Mouse (Mus musculus): ENCODE measurements around the gene Ddx1. TPM values are rescaled to one million over a fixed set of nuclear protein-coding genes. Genes with fewer than 3 reads are reported as not detected.

Ddx1 gene
- total and polyA plus RNA-seq, 3 experiments, result 75.8 to 242 (median 117) TPM

- Histone ChIP-seq H3K27ac (ENCODE audit: insufficient read depth, low read depth) (no peak overlapping the region), H3K4me1 (ENCODE audit: control insufficient read depth in 1 of 2, insufficient read depth in 2 of 2) (no peaks in the 10 kb centered on the region), H3K9me3 (replicated peaks; ENCODE audit: low read length) (no peaks in the 10 kb centered on the region), H3K36me3 (replicated peaks in 1 of 2; ENCODE audit: control insufficient read depth in 1 of 2, insufficient read depth in 1 of 2, low read length in 1 of 2) (peaks cover 32 to 45% of the 10 kb centered on the region in 2 experiments), H3K27me3 (replicated peaks) (no peaks in the 10 kb centered on the region), H3K9ac (ENCODE audit: insufficient read depth, low read depth) (no peak overlapping the region), H3K79me2 (replicated peaks; ENCODE audit: control insufficient read depth, extremely low read depth, insufficient read depth, poor library complexity, severe bottlenecking) (no peaks in the 10 kb centered on the region), H3K4me3 (replicated peaks in 1 of 3; ENCODE audit: low read depth in 2 of 3, low read length in 2 of 3, poor library complexity in 1 of 3) (no peak overlapping the region), H3K4me2 (ENCODE audit: insufficient read depth, low read depth, poor library complexity, severe bottlenecking) (no peak overlapping the region)
- in situ Hi-C loops (cut with MboI; ENCODE audit: low pct_ligation_motif_present, low pct_unique_long_range_greater_than_20kb, low sequenced_read_pairs), result loop anchor here (10.0 to 25.0 kb wide), 3 partner anchors 431 to 793 kb away; no protein-coding TSS in a partner anchor
- DNase-seq (ENCODE audit: extremely low read depth), result no peak
- TF ChIP-seq CHD1 (IDR thresholded peaks at IDR 0.05; ENCODE audit: low read depth, low read length), result no peak
- no peak for TF ChIP-seq MXI1 (IDR thresholded peaks at IDR 0.05; ENCODE audit: low read depth, low read length)
- no peak for TF ChIP-seq IRF4 (IDR thresholded peaks at IDR 0.05; ENCODE audit: low read depth, low read length)
- TF ChIP-seq TCF12 (IDR thresholded peaks at IDR 0.05; ENCODE audit: low read depth, low read length), result no peak
- TF ChIP-seq ZMIZ1 (IDR thresholded peaks at IDR 0.05; ENCODE audit: low read depth, low read length), result no peak
- dilution Hi-C loops (cut with MboI; ENCODE audit: extremely low pct_ligation_motif_present, extremely low pct_unique_long_range_greater_than_20kb, low sequenced_read_pairs), result no loop called here
Observed at GRCm38 (mm10) chr12:13218101-13218514, 30.9 kb downstream of the Ddx1 start.

GRCm38 (mm10) chr12:13217568-13217967 is 31.4 kb downstream of the Ddx1 start:
- no peak overlapping the region for H3K4me3 ChIP-seq (replicated peaks in 1 of 3; ENCODE audit: low read depth in 2 of 3, low read length in 2 of 3, poor library complexity in 1 of 3)
- dilution Hi-C loops (cut with MboI; ENCODE audit: extremely low pct_ligation_motif_present, extremely low pct_unique_long_range_greater_than_20kb, low sequenced_read_pairs), result no loop called here
- in situ Hi-C loops (cut with MboI; ENCODE audit: low pct_ligation_motif_present, low pct_unique_long_range_greater_than_20kb, low sequenced_read_pairs), result loop anchor here (10.0 to 25.0 kb wide), 3 partner anchors 430 to 793 kb away; no protein-coding TSS in a partner anchor
- H3K36me3 ChIP-seq (replicated peaks in 1 of 2; ENCODE audit: control insufficient read depth in 1 of 2, insufficient read depth in 1 of 2, low read length in 1 of 2), result peaks cover 29 to 41% of the 10 kb centered on the region in 2 experiments
- no peak overlapping the region for H3K4me2 ChIP-seq (ENCODE audit: insufficient read depth, low read depth, poor library complexity, severe bottlenecking)
- H3K27me3 ChIP-seq (replicated peaks), result no peaks in the 10 kb centered on the region
- no peak for TF ChIP-seq MAZ (IDR thresholded peaks at IDR 0.05; ENCODE audit: low read depth, low read length)
- TF ChIP-seq MYC (IDR thresholded peaks at IDR 0.05; ENCODE audit: low read depth, low read length), result no peak
- no peak for TF ChIP-seq JUND (conservative IDR thresholded peaks at IDR 0.05; ENCODE audit: low read depth, low read length)
- no peak for TF ChIP-seq ZKSCAN1 (IDR thresholded peaks at IDR 0.05; ENCODE audit: borderline replicate concordance, low read depth, low read length)
- TF ChIP-seq KAT2A (IDR thresholded peaks at IDR 0.05; ENCODE audit: insufficient replicate concordance, low read length), result no peak
- TF ChIP-seq NELFE (IDR thresholded peaks at IDR 0.05; ENCODE audit: low read depth, low read length), result no peak
- DNase-seq (ENCODE audit: extremely low read depth), result no peak
- H3K9me3 ChIP-seq (replicated peaks; ENCODE audit: low read length), result no peaks in the 10 kb centered on the region
- no peak overlapping the region for H3K9ac ChIP-seq (ENCODE audit: insufficient read depth, low read depth)
- H3K4me1 ChIP-seq (ENCODE audit: control insufficient read depth in 1 of 2, insufficient read depth in 2 of 2), result no peaks in the 10 kb centered on the region
- no peaks in the 10 kb centered on the region for H3K79me2 ChIP-seq (replicated peaks; ENCODE audit: control insufficient read depth, extremely low read depth, insufficient read depth, poor library complexity, severe bottlenecking)
- H3K27ac ChIP-seq (ENCODE audit: insufficient read depth, low read depth), result no peak overlapping the region

GRCm38 (mm10) chr12:13216501-13217103 is 32.4 kb downstream of the Ddx1 start:
- Histone ChIP-seq H3K27ac (ENCODE audit: insufficient read depth, low read depth) (no peak overlapping the region), H3K79me2 (replicated peaks; ENCODE audit: control insufficient read depth, extremely low read depth, insufficient read depth, poor library complexity, severe bottlenecking) (no peaks in the 10 kb centered on the region), H3K9ac (ENCODE audit: insufficient read depth, low read depth) (no peak overlapping the region), H3K27me3 (replicated peaks) (no peaks in the 10 kb centered on the region), H3K4me1 (ENCODE audit: control insufficient read depth in 1 of 2, insufficient read depth in 2 of 2) (no peaks in the 10 kb centered on the region), H3K4me3 (replicated peaks in 1 of 3; ENCODE audit: low read depth in 2 of 3, low read length in 2 of 3, poor library complexity in 1 of 3) (no peak overlapping the region), H3K4me2 (ENCODE audit: insufficient read depth, low read depth, poor library complexity, severe bottlenecking) (no peak overlapping the region), H3K9me3 (replicated peaks; ENCODE audit: low read length) (no peaks in the 10 kb centered on the region), H3K36me3 (replicated peaks in 1 of 2; ENCODE audit: control insufficient read depth in 1 of 2, insufficient read depth in 1 of 2, low read length in 1 of 2) (peaks cover 29 to 41% of the 10 kb centered on the region in 2 experiments)
- no peak for TF ChIP-seq TBP (conservative IDR thresholded peaks at IDR 0.05; ENCODE audit: low read depth, low read length)
- TF ChIP-seq MEF2A (IDR thresholded peaks at IDR 0.05; ENCODE audit: borderline replicate concordance, low read depth, low read length), result no peak
- no peak for TF ChIP-seq ETS1 (conservative IDR thresholded peaks at IDR 0.05; ENCODE audit: low read depth, low read length)
- TF ChIP-seq EP300 (IDR thresholded peaks at IDR 0.05; ENCODE audit: low read length), result no peak
- no peak for TF ChIP-seq BHLHE40 (IDR thresholded peaks at IDR 0.05; ENCODE audit: low read depth, low read length)
- no peak for TF ChIP-seq KAT2A (IDR thresholded peaks at IDR 0.05; ENCODE audit: insufficient replicate concordance, low read length)
- TF ChIP-seq ELF1 (IDR thresholded peaks at IDR 0.05; ENCODE audit: low read depth, low read length), result no peak
- TF ChIP-seq ZMIZ1 (IDR thresholded peaks at IDR 0.05; ENCODE audit: low read depth, low read length), result no peak
- TF ChIP-seq CHD1 (IDR thresholded peaks at IDR 0.05; ENCODE audit: low read depth, low read length), result no peak
- TF ChIP-seq HCFC1 (IDR thresholded peaks at IDR 0.05; ENCODE audit: low read depth, low read length), result no peak
- dilution Hi-C loops (cut with MboI; ENCODE audit: extremely low pct_ligation_motif_present, extremely low pct_unique_long_range_greater_than_20kb, low sequenced_read_pairs) (no loop called here), in situ Hi-C loops (cut with MboI; ENCODE audit: low pct_ligation_motif_present, low pct_unique_long_range_greater_than_20kb, low sequenced_read_pairs) (loop anchor here (10.0 to 25.0 kb wide), 3 partner anchors 429 to 792 kb away; no protein-coding TSS in a partner anchor)
- no peak for DNase-seq (ENCODE audit: extremely low read depth)

Data from CH12.LX (cell line).